Mouse (Mus musculus) forebrain, embryonic 16.5 days (tissue): Measurements from ENCODE around the gene Sart1. TPM values are rescaled to one million over a fixed set of nuclear protein-coding genes. Genes with fewer than 3 reads are reported as not detected.
A peak's percentile ranks its signal among the peaks of the same experiment; 100 is the strongest.
"Not testable (repeated sequence)": the region's sequence is repeated elsewhere in the genome, so short reads cannot be mapped to it uniquely, and the experiment has no call there.

Source experiments
- ATAC-seq: fragments of 200-750 bp; cut with Nextera tagmentation; 2 replicates; pipeline ENCODE4 v1.8.0; 2017; ENCODE audit warnings: mild to moderate bottlenecking, moderate library complexity
- H3K27ac ChIP-seq: fragments of 300-500 bp; sonication (generic); 2 replicates; pipeline ENCODE4 v1.5.1; 2014; ENCODE audit warnings: low read length, control low read depth
- H3K27me3 ChIP-seq: fragments of 300-500 bp; sonication (generic); replicated peaks from 2 replicates; pipeline ENCODE4 v1.6.1; 2014; ENCODE audit warnings: low read length; ENCODE audit not compliant: control insufficient read depth, insufficient read depth
- H3K36me3 ChIP-seq: fragments of 300-500 bp; sonication (generic); 2 replicates; pipeline ENCODE4 v1.6.1; 2014; ENCODE audit not compliant: control insufficient read depth, insufficient read depth
- H3K4me1 ChIP-seq: fragments of 300-500 bp; sonication (generic); replicated peaks from 2 replicates; pipeline ENCODE4 v1.6.1; 2014; ENCODE audit warnings: low read length; ENCODE audit not compliant: control insufficient read depth, insufficient read depth
- H3K4me2 ChIP-seq: fragments of 300-500 bp; sonication (generic); 2 replicates; pipeline ENCODE4 v1.6.1; 2014; ENCODE audit warnings: mild to moderate bottlenecking, low read length, control low read depth
- H3K4me3 ChIP-seq: fragments of 300-500 bp; sonication (generic); replicated peaks from 2 replicates; pipeline ENCODE4 v1.5.1; 2014; ENCODE audit warnings: mild to moderate bottlenecking, low read length, control low read depth
- H3K9ac ChIP-seq: fragments of 300-500 bp; sonication (generic); replicated peaks from 2 replicates; pipeline ENCODE4 v1.6.1; 2014; ENCODE audit warnings: low read depth, low read length, control low read depth
- H3K9me3 ChIP-seq: fragments of 300-500 bp; sonication (generic); 2 replicates; pipeline ENCODE4 v1.6.1; 2016; ENCODE audit warnings: low read length; ENCODE audit not compliant: control insufficient read depth
- WGBS: fragments of 180-500 bp; shearing (Covaris S2); extraction: QIAGEN DNeasy Blood & Tissue Kit; methylation state at CpG from one replicate; pipeline ENCODE4 v1.1.7; 2014; 5-methylcytosine and 5-hydroxymethylcytosine counted together
- polyA plus RNA-seq: library from polyadenylated mRNA; unstranded; fragments of >200 nt; fragmentation: Nextera tagmentation; extraction: Ambion mirVana; gene quantifications from 2 replicates; pipeline ENCODE4 v1.2.1, GENCODE M21; 2015

The Sart1 gene
- polyA plus RNA-seq, 1 experiment from 2014 or later, result 75.1 TPM

GRCm38 (mm10) chr19:5407133-5407532 lies 18.6 kb upstream of the Sart1 start:
- no peaks in the 10 kb centered on the region for H3K27me3 ChIP-seq
- no peaks in the 10 kb centered on the region for H3K9me3 ChIP-seq
- no peaks in the 10 kb centered on the region for H3K36me3 ChIP-seq
- peak overlapping the region; percentile 93 for H3K27ac ChIP-seq
- 10% methylated on average over 7 of the region's 7 CpGs for WGBS
- peak; percentile 45 for ATAC-seq
- peak overlapping the region; percentile 66 for H3K4me3 ChIP-seq
- H3K4me2 ChIP-seq, result peak overlapping the region; percentile 76
- H3K4me1 ChIP-seq, result peaks cover 13% of the 10 kb centered on the region
- H3K9ac ChIP-seq, result peak overlapping the region; percentile 70

- not testable (repeated sequence) for H3K9me3 ChIP-seq, H3K27me3 ChIP-seq, H3K36me3 ChIP-seq
- Histone ChIP-seq H3K27ac (peak overlapping the region; percentile 93), H3K4me2 (peak overlapping the region; percentile 76), H3K4me3 (peak overlapping the region; percentile 66), H3K4me1 (peaks cover 13% of the 10 kb centered on the region), H3K9ac (peak overlapping the region; percentile 70)
- ATAC-seq, result peak; percentile 85
- 10% methylated on average over 21 of the region's 25 CpGs for WGBS
These were observed 18.1 kb upstream of the Sart1 start for GRCm38 (mm10) chr19:5406531-5407126.

- Histone ChIP-seq H3K9me3 (no peaks in the 10 kb centered on the region), H3K4me2 (peak overlapping the region; percentile 60), H3K27me3 (no peaks in the 10 kb centered on the region), H3K36me3 (no peaks in the 10 kb centered on the region), H3K4me3 (peak overlapping the region; percentile 38), H3K9ac (0 out of 2 replicates have a peak overlapping the region, but pooled peaks have one; percentile 38), H3K4me1 (peaks cover 13% of the 10 kb centered on the region), H3K27ac (no peak overlapping the region; the same call in 1 of the 2 replicates)
- no peak for ATAC-seq
- WGBS, result 18% methylated on average over 7 of the region's 7 CpGs
These were observed 17.4 kb upstream of the Sart1 start for GRCm38 (mm10) chr19:5405924-5406323.

- Histone ChIP-seq H3K9ac (no peak within 1 kb of the TSS), H3K4me1 (peaks cover 5% of the 10 kb centered on the region), H3K4me2 (no peak within 1 kb of the TSS), H3K27ac (no peak within 1 kb of the TSS), H3K27me3 (no peaks in the 10 kb centered on the region), H3K4me3 (no peak within 1 kb of the TSS), H3K9me3 (no peaks in the 10 kb centered on the region), H3K36me3 (no peaks in the 10 kb centered on the region)
- no peak for ATAC-seq
- 70% methylated on average over 8 of the region's 8 CpGs for WGBS
These were observed 13.8 kb upstream of the Sart1 start, which contains the start of gene Tsga10ip for GRCm38 (mm10) chr19:5402293-5402692. Gene Tsga10ip (minus strand): TSS chr19:5402526.

- H3K27ac ChIP-seq, result not testable (repeated sequence)
These were observed 12.6 kb upstream of the Sart1 start for GRCm38 (mm10) chr19:5401073-5401472.

GRCm38 (mm10) chr19:5395371-5395770 lies 6.9 kb upstream of the Sart1 start:
- H3K27ac ChIP-seq, result no peak overlapping the region
- H3K4me3 ChIP-seq, result no peak overlapping the region
- peaks cover 2% of the 10 kb centered on the region; the same call in 1 of the 2 replicates for H3K4me1 ChIP-seq
- H3K36me3 ChIP-seq, result no peaks in the 10 kb centered on the region
- no peak for ATAC-seq
- no peaks in the 10 kb centered on the region for H3K9me3 ChIP-seq
- H3K4me2 ChIP-seq, result no peak overlapping the region
- no peaks in the 10 kb centered on the region for H3K27me3 ChIP-seq
- no peak overlapping the region for H3K9ac ChIP-seq
- WGBS, result 71% methylated on average over 4 of the region's 4 CpGs

More at GRCm38 (mm10) chr19:5401073-5401472, 12.6 kb upstream of the Sart1 start:
- H3K9me3 ChIP-seq, ATAC-seq, H3K9ac ChIP-seq, H3K4me2 ChIP-seq, H3K27me3 ChIP-seq, H3K36me3 ChIP-seq, H3K4me1 ChIP-seq, H3K4me3 ChIP-seq: not testable (repeated sequence)
- WGBS, result 65% methylated on average over 4 of the region's 4 CpGs

GRCm38 (mm10) chr19:5394168-5394567 lies 5.7 kb upstream of the Sart1 start:
- no peak overlapping the region for H3K4me3 ChIP-seq
- peaks cover 14% of the 10 kb centered on the region for H3K4me1 ChIP-seq
- no peak overlapping the region for H3K9ac ChIP-seq
- H3K27me3 ChIP-seq, result no peaks in the 10 kb centered on the region
- no peak overlapping the region for H3K27ac ChIP-seq
- ATAC-seq, result no peak
- H3K4me2 ChIP-seq, result no peak overlapping the region
- H3K9me3 ChIP-seq, result no peaks in the 10 kb centered on the region
- no peaks in the 10 kb centered on the region for H3K36me3 ChIP-seq
- 58% methylated on average over 10 of the region's 10 CpGs for WGBS

- Histone ChIP-seq H3K9me3 (no peaks in the 10 kb centered on the region), H3K4me3 (no peak overlapping the region), H3K9ac (no peak overlapping the region), H3K36me3 (no peaks in the 10 kb centered on the region), H3K4me2 (no peak overlapping the region), H3K27me3 (no peaks in the 10 kb centered on the region), H3K27ac (no peak overlapping the region), H3K4me1 (peaks cover 16% of the 10 kb centered on the region)
- 29% methylated on average over 4 of the region's 4 CpGs for WGBS
- ATAC-seq, result no peak
These were observed 4.4 kb upstream of the Sart1 start for GRCm38 (mm10) chr19:5392892-5393291.

- ATAC-seq, result no peak
- H3K4me3 ChIP-seq, result no peak overlapping the region
- no peaks in the 10 kb centered on the region for H3K9me3 ChIP-seq
- 88% methylated on average over 8 of the region's 8 CpGs for WGBS
- H3K27me3 ChIP-seq, result no peaks in the 10 kb centered on the region
- no peak overlapping the region for H3K4me2 ChIP-seq
- H3K36me3 ChIP-seq, result no peaks in the 10 kb centered on the region
- no peak overlapping the region for H3K9ac ChIP-seq
- H3K4me1 ChIP-seq, result peaks cover 32% of the 10 kb centered on the region
- H3K27ac ChIP-seq, result no peak overlapping the region
These were observed 1.9 kb upstream of the Sart1 start for GRCm38 (mm10) chr19:5390416-5390815.
